ENCODE assay signal across 19 mouse cellular contexts in the genomic region with DNA sequence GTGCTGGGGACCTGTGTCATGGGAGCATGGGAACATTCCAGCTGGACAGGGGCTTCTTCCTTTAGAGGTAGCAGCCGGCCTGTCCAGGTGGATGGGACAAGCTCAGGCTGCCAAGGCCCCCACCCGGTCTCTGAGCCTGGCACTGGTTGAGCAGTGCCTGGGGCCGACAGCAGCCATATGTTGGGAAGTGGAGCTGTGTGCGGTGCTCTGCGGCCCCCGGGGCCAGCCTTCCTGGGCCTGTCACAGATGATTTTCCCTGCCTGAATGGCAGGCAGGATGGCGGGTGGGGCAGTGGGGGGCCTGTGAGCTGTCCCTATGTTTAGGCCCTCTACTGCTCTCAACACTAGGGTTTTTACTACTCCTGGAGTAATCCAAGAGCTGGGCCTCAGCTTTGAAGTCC. TPM values are rescaled to one million over a fixed set of nuclear protein-coding genes. Genes with fewer than 3 reads are reported as not detected.
A peak's percentile ranks its signal among the peaks of the same experiment; 100 is the strongest.
DNase-seq lines count a peak whose midpoint lies in the region; ATAC-seq and TF ChIP-seq lines count a peak whose summit lies in the region.
"Had no signal": no experiment of that assay in that cellular context is flagged by ENCODE, and none has a peak within 500 bp of the region (broad histone marks: within the 10 kb centered on the region; RNA-seq: fewer than 3 reads in every experiment).

No protein-coding gene starts in this region.

- H3K9ac ChIP-seq in limb, embryonic 12.5 days (replicated peaks) = no peak overlapping the region
- no peak overlapping the region for H3K9ac ChIP-seq in hindbrain, embryonic 14.5 days

- no peak for TF ChIP-seq POLR2A in brain, embryonic 14.5 days (IDR thresholded peaks at IDR 0.05; ENCODE audit: borderline replicate concordance, extremely low read depth, insufficient read depth, insufficient read length, poor library complexity, severe bottlenecking)

- peaks cover 10% of the 10 kb centered on the region for H3K4me1 ChIP-seq in limb, embryonic 12.5 days (replicated peaks)
- H3K4me1 ChIP-seq in limb, embryonic 10.5 days = peaks cover 15% of the 10 kb centered on the region
- peaks cover 9% of the 10 kb centered on the region for H3K4me1 ChIP-seq in hindbrain, embryonic 14.5 days (replicated peaks; ENCODE audit: control insufficient read depth, insufficient read depth, low read length)

- peaks cover 31% of the 10 kb centered on the region for H3K27me3 ChIP-seq in limb, embryonic 12.5 days
- peaks cover 37% of the 10 kb centered on the region for H3K27me3 ChIP-seq in limb, embryonic 10.5 days (ENCODE audit: low read depth, poor library complexity, severe bottlenecking)
- peaks cover 25% of the 10 kb centered on the region for H3K27me3 ChIP-seq in hindbrain, embryonic 14.5 days (ENCODE audit: control insufficient read depth, insufficient read depth, low read length)

- no peak overlapping the region for H3K4me2 ChIP-seq in limb, embryonic 12.5 days
- no peak overlapping the region for H3K4me2 ChIP-seq in hindbrain, embryonic 14.5 days (replicated peaks)

- no peak for TF ChIP-seq CTCF in brain, embryonic 14.5 days (IDR thresholded peaks at IDR 0.05; ENCODE audit: borderline replicate concordance, extremely low read depth, insufficient read depth, insufficient read length)

- H3K9me3 ChIP-seq in limb, embryonic 12.5 days = no peaks in the 10 kb centered on the region
- no peaks in the 10 kb centered on the region for H3K9me3 ChIP-seq in limb, embryonic 10.5 days (replicated peaks)
- no peaks in the 10 kb centered on the region for H3K9me3 ChIP-seq in hindbrain, embryonic 14.5 days (ENCODE audit: control insufficient read depth, low read length)

- intact Hi-C loops in left cerebral cortex, postnatal 36 days (cut with DNase I) = no loop called here

- ATAC-seq in limb, embryonic 12.5 days (ENCODE audit: insufficient number of reproducible peaks, insufficient read depth, low FRiP score, low TSS enrichment, low read depth) = no peak
- 0 out of 2 replicates have a peak, but pooled peaks have one; percentile 39 for ATAC-seq in hindbrain, embryonic 14.5 days (ENCODE audit: low FRiP score)
- ATAC-seq: forebrain, embryonic 16.5 days; intestine, embryonic 16.5 days had no signal

- no peak for DNase-seq in limb, embryonic 10.5 days (ENCODE audit: low spot score)
- peak; percentile 19 for DNase-seq in brain, embryonic 14.5 days (ENCODE audit: low read depth)
- peak; percentile 85 to 91 for DNase-seq in cerebellum, adult 18-20 months
- no peak for DNase-seq in hindbrain, embryonic 14.5 days (ENCODE audit: low spot score)
- DNase-seq in left cerebral cortex, postnatal 36 days (ENCODE audit: low spot score in 2 of 2) = no peak
- DNase-seq in spleen, adult 12 weeks (ENCODE audit: low spot score) = no peak
- DNase-seq: adrenal gland, adult 2 months; embryo, embryonic 11 days; lung, postnatal 10 days had no signal

- peaks cover 37% of the 10 kb centered on the region for H3K36me3 ChIP-seq in limb, embryonic 12.5 days
- peaks cover 40% of the 10 kb centered on the region for H3K36me3 ChIP-seq in limb, embryonic 10.5 days
- H3K36me3 ChIP-seq in hindbrain, embryonic 14.5 days (replicated peaks; ENCODE audit: control insufficient read depth, insufficient read depth) = peaks cover 13% of the 10 kb centered on the region

- 67% methylated on average over 7 of the region's 7 CpGs for WGBS in limb, embryonic 12.5 days
- 82% methylated on average over 7 of the region's 7 CpGs for WGBS in limb, embryonic 10.5 days
- WGBS in hindbrain, embryonic 14.5 days = 56% methylated on average over 7 of the region's 7 CpGs

- H3K4me3 ChIP-seq in limb, embryonic 12.5 days (replicated peaks) = no peak overlapping the region
- H3K4me3 ChIP-seq in limb, embryonic 10.5 days = no peak overlapping the region
- no peak overlapping the region for H3K4me3 ChIP-seq in hindbrain, embryonic 14.5 days (replicated peaks; ENCODE audit: low read length)
- H3K4me3 ChIP-seq: layer of hippocampus, adult 2 months; left cerebral cortex, adult 2 months had no signal

- H3K27ac ChIP-seq in limb, embryonic 12.5 days = 0 out of 2 replicates have a peak overlapping the region, but pooled peaks have one; percentile 4
- no peak overlapping the region for H3K27ac ChIP-seq in limb, embryonic 10.5 days
- H3K27ac ChIP-seq in hindbrain, embryonic 14.5 days = peak overlapping the region; percentile 14; the same call in 1 of the 2 replicates
- H3K27ac ChIP-seq: layer of hippocampus, adult 2 months; left cerebral cortex, adult 2 months had no signal

RNA-seq across cellular contexts. Expression of gene A930017K11Rik, which starts 3.8 kb away (rescaled TPM):
- polyA plus RNA-seq in limb, embryonic 12.5 days (2016; fragmentation: Nextera tagmentation; extraction: Ambion mirVana) = 0.10 and 0.27 TPM in 2 replicates
- polyA plus RNA-seq in limb, embryonic 10.5 days (2016; fragmentation: Nextera tagmentation; extraction: Ambion mirVana) = 0.08 and 0.20 TPM in 2 replicates
- polyA plus RNA-seq in brain, embryonic 14.5 days (2012; rRNA removed) = 0.66 and 1.0 TPM in 2 replicates
- polyA plus RNA-seq in hindbrain, embryonic 14.5 days (2014; fragmentation: Nextera tagmentation; extraction: Ambion mirVana) = 0.44 and 1.8 TPM in 2 replicates
- under 1 TPM; 0.41 to 0.59 TPM for total RNA-seq in left cerebral cortex, postnatal 36 days (2021)
- total RNA-seq: adrenal gland, adult 2 months; ES-E14; gastrocnemius, adult 18-20 months; liver, adult 2 months had no signal
- polyA plus RNA-seq: forebrain, embryonic 16.5 days; liver, adult 2 months had no signal

RNA-seq across cellular contexts. Expression of gene Nhlrc4, which starts 11.4 kb away (rescaled TPM):
- 0.13 and 0.74 TPM in 2 replicates for polyA plus RNA-seq in limb, embryonic 12.5 days (2016; fragmentation: Nextera tagmentation; extraction: Ambion mirVana)
- 0.10 and 0.18 TPM in 2 replicates for polyA plus RNA-seq in limb, embryonic 10.5 days (2016; fragmentation: Nextera tagmentation; extraction: Ambion mirVana)
- polyA plus RNA-seq in brain, embryonic 14.5 days (2012; rRNA removed) = 0.08 and 0.56 TPM in 2 replicates
- 0.13 TPM in 1 of 2 replicates, not detected in the other for polyA plus RNA-seq in hindbrain, embryonic 14.5 days (2014; fragmentation: Nextera tagmentation; extraction: Ambion mirVana)
- total RNA-seq in left cerebral cortex, postnatal 36 days (2021) = under 1 TPM in 1 of 2 experiments, not detected in 1; 0.30 TPM
- total RNA-seq: adrenal gland, adult 2 months; gastrocnemius, adult 18-20 months; heart, postnatal 25 days had no signal
- polyA plus RNA-seq: adrenal gland, adult 2 months; forebrain, embryonic 16.5 days; urinary bladder, adult 2 months had no signal

RNA-seq across cellular contexts. Expression of gene Pigq, which starts 11.5 kb away (rescaled TPM):
- 47.3 and 52.4 TPM in 2 replicates for polyA plus RNA-seq in limb, embryonic 12.5 days (2016; fragmentation: Nextera tagmentation; extraction: Ambion mirVana)
- polyA plus RNA-seq in limb, embryonic 10.5 days (2016; fragmentation: Nextera tagmentation; extraction: Ambion mirVana) = 65.2 and 72.1 TPM in 2 replicates
- 117 and 126 TPM in 2 replicates for polyA plus RNA-seq in brain, embryonic 14.5 days (2012; rRNA removed)
- 64.2 and 74.2 TPM in 2 replicates for polyA plus RNA-seq in hindbrain, embryonic 14.5 days (2014; fragmentation: Nextera tagmentation; extraction: Ambion mirVana)
- 100 to 1,000 TPM; 106 to 120 TPM for total RNA-seq in left cerebral cortex, postnatal 36 days (2021)

RNA-seq across cellular contexts. Expression of gene Capn15, which starts 29.4 kb away (rescaled TPM):
- 32.8 and 33.9 TPM in 2 replicates for polyA plus RNA-seq in limb, embryonic 12.5 days (2016; fragmentation: Nextera tagmentation; extraction: Ambion mirVana)
- 38.7 and 38.9 TPM in 2 replicates for polyA plus RNA-seq in limb, embryonic 10.5 days (2016; fragmentation: Nextera tagmentation; extraction: Ambion mirVana)
- polyA plus RNA-seq in brain, embryonic 14.5 days (2012; rRNA removed) = 50.4 and 50.5 TPM in 2 replicates
- 21.5 and 27.5 TPM in 2 replicates for polyA plus RNA-seq in hindbrain, embryonic 14.5 days (2014; fragmentation: Nextera tagmentation; extraction: Ambion mirVana)
- 10 to 100 TPM; 40.8 to 58.4 TPM for total RNA-seq in left cerebral cortex, postnatal 36 days (2021)

RNA-seq across cellular contexts. Expression of gene Rab40c, which starts 36.7 kb away (rescaled TPM):
- 35.7 and 39.1 TPM in 2 replicates for polyA plus RNA-seq in limb, embryonic 12.5 days (2016; fragmentation: Nextera tagmentation; extraction: Ambion mirVana)
- 37.5 and 37.9 TPM in 2 replicates for polyA plus RNA-seq in limb, embryonic 10.5 days (2016; fragmentation: Nextera tagmentation; extraction: Ambion mirVana)
- polyA plus RNA-seq in brain, embryonic 14.5 days (2012; rRNA removed) = 88.3 and 98.8 TPM in 2 replicates
- 28.1 and 29.8 TPM in 2 replicates for polyA plus RNA-seq in hindbrain, embryonic 14.5 days (2014; fragmentation: Nextera tagmentation; extraction: Ambion mirVana)
- total RNA-seq in left cerebral cortex, postnatal 36 days (2021) = 10 to 100 TPM; 46.1 to 58.0 TPM

Comparison
In these comparisons a context has a peak if more than half of its experiments do, and no peak if none do; other contexts are left out.
1. DNase-seq: peak in brain, embryonic 14.5 days (single experiment) and cerebellum, adult 18-20 months (2 of 2); none in limb, embryonic 10.5 days (single experiment), hindbrain, embryonic 14.5 days (single experiment), left cerebral cortex, postnatal 36 days (0 of 2) and spleen, adult 12 weeks (single experiment).